In the genomic region with DNA sequence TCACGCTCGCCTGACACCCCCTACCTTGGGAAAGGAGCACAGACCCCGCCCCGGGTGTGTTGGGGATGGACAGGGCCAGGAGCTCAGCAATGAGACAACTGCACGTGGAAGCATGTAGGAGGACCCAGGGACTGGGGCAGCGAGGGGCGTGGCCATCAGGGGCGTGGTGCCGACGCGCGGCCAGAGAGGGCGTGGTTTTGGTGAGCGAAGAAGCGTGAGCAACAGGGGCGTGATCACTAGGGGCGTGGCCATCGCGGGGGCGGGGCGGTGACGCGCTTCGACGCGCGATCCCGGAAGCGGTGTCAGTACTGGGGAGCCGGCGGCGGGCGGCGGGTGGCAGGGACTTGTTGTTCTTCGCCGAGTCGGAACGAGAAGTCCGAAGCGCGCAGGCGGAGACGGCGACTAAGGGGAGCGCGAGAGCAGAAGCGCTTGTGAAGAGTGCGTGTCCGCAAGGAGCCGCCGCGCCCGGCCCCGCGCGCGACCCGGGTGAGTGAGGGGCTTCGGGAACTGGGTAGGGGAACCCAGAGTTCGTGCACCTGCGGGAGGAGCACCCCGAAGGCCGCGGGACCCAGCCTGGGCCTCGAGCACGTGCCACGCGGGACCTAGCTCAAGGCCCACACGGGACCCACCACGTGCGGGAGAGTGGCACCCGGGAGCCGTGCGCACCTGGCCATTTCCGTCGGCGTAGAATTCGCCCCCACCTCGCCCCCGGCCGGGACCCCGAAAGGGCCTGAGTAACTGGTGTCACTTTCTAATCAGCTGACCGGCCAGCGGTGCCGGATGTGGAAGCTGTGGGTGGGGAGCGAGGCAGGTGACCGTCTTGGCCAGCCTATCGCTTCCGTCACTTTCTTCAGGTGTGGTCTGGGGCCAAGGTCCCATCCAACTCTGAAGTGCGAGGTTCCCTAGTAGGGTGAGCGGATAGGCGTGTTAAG, we compare ENCODE assay signal across 8 mouse cellular contexts. TPM values are rescaled to one million over a fixed set of nuclear protein-coding genes. Genes with fewer than 3 reads are reported as not detected.
DNase-seq lines count a peak whose midpoint lies in the region; ATAC-seq and TF ChIP-seq lines count a peak whose summit lies in the region.

A gene (plus strand): TSS at position 287 of the 932 bp plus-strand sequence.

- peak; percentile 99 for DNase-seq in gastrocnemius, postnatal 10 days
- DNase-seq in induced T-regulatory cell, adult 2 months (ENCODE audit: low read depth), result peak; percentile 98
- DNase-seq in left cerebral cortex, adult 9 months (ENCODE audit: low spot score in 2 of 2), result peak; percentile 84 to 95
- peak; percentile 94 for DNase-seq in right cerebral cortex, postnatal 14 days
- peak; percentile 98 to 99 for DNase-seq in urinary bladder, postnatal 36 days (ENCODE audit: low spot score in 2 of 2)

- no peak for TF ChIP-seq CTCF in cortical plate, adult 2 months (IDR thresholded peaks at IDR 0.05; ENCODE audit: extremely low read depth, insufficient read depth, low read length)

- ATAC-seq in activated CD4-positive, CD25-positive, alpha-beta regulatory T cell, adult 4 months, result peak; percentile 76
- peak; percentile 77 for ATAC-seq in megakaryocyte progenitor cell, adult 5-6 weeks (replicated peaks; ENCODE audit: poor library complexity)

- TF ChIP-seq POLR2A in cortical plate, adult 2 months (IDR thresholded peaks at IDR 0.05; ENCODE audit: extremely low read depth, insufficient read depth, low read length), result peak; percentile 50; the same call in 1 of the 2 replicates

- peak within 1 kb of the TSS; percentile 47 for H3K27ac ChIP-seq in cortical plate, adult 2 months (ENCODE audit: insufficient read depth, low read length)

- H3K4me1 ChIP-seq in cortical plate, adult 2 months (ENCODE audit: control insufficient read depth, insufficient read depth, low read length), result peaks cover 5% of the 10 kb centered on the region

- H3K4me3 ChIP-seq in cortical plate, adult 2 months (ENCODE audit: insufficient read depth, low read length), result peak within 1 kb of the TSS; percentile 44

RNA-seq across cellular contexts. Expression of the gene that starts here (rescaled TPM):
- polyA plus RNA-seq in activated CD4-positive, CD25-positive, alpha-beta regulatory T cell, adult 4 months (2017; shearing (Covaris generic)), result 10 to 100 TPM; 10.4 to 16.7 TPM
- 7.6 and 7.9 TPM in 2 replicates for polyA plus RNA-seq in cortical plate, adult 2 months (2012; rRNA removed)
- 1 to 10 TPM; 8.8 to 9.6 TPM for total RNA-seq in gastrocnemius, postnatal 10 days (2021)
- 11.0 and 13.4 TPM in 2 replicates for total RNA-seq in megakaryocyte progenitor cell, adult 5-6 weeks (2015)
- 22.7 and 27.0 TPM in 2 replicates for total RNA-seq in megakaryocyte progenitor cell, adult 5-6 weeks (2017)

Comparison
In these comparisons a context has a peak if more than half of its experiments do, and no peak if none do; other contexts are left out.
1. Peak in every context shown above with its lines: DNase-seq, ATAC-seq, H3K4me3 ChIP-seq and H3K27ac ChIP-seq.